Mouse (Mus musculus): ENCODE measurements at regions not wholly inside any gene's neighbourhood (a gene's known extent, or its start where the extent isn't known, plus 50 kb on each side); places are given as distances from the start of the nearest gene placed in this dataset.

- Histone ChIP-seq H3K4me1 (ENCODE audit: insufficient read depth, low read length) (no peaks in the 10 kb centered on the region), H3K36me3 (ENCODE audit: insufficient read depth, low read length) (no peaks in the 10 kb centered on the region), H3K9ac (replicated peaks; ENCODE audit: low read length, poor library complexity, severe bottlenecking) (no peak overlapping the region), H3K27me3 (ENCODE audit: insufficient read depth, low read length) (no peaks in the 10 kb centered on the region), H3K27ac (ENCODE audit: low read depth, low read length) (no peak overlapping the region), H3K4me3 (ENCODE audit: low read depth, low read length) (no peak overlapping the region), H3K9me3 (ENCODE audit: low read length) (no peaks in the 10 kb centered on the region), H3K4me2 (ENCODE audit: low read depth, low read length, poor library complexity, severe bottlenecking) (no peak overlapping the region)
- ATAC-seq (ENCODE audit: low FRiP score) = no peak
- TF ChIP-seq CTCF (IDR thresholded peaks at IDR 0.05) = no peak
- DNase-seq (ENCODE audit: low spot score) = no peak
- 85% methylated on average over 3 of the region's 3 CpGs for WGBS
Measured at GRCm38 (mm10) chrX:11713423-11713822, 385.8 kb downstream of the H2al1j start.

GRCm38 (mm10) chrX:11716773-11717172 is 389.2 kb downstream of the H2al1j start:
- 73% methylated on average over 8 of the region's 8 CpGs for WGBS
- Histone ChIP-seq H3K27me3 (ENCODE audit: insufficient read depth, low read length) (no peaks in the 10 kb centered on the region), H3K27ac (ENCODE audit: low read depth, low read length) (no peak overlapping the region), H3K4me3 (ENCODE audit: low read depth, low read length) (no peak overlapping the region), H3K4me2 (ENCODE audit: low read depth, low read length, poor library complexity, severe bottlenecking) (no peak overlapping the region), H3K36me3 (ENCODE audit: insufficient read depth, low read length) (no peaks in the 10 kb centered on the region), H3K9me3 (ENCODE audit: low read length) (no peaks in the 10 kb centered on the region), H3K9ac (replicated peaks; ENCODE audit: low read length, poor library complexity, severe bottlenecking) (no peak overlapping the region), H3K4me1 (ENCODE audit: insufficient read depth, low read length) (no peaks in the 10 kb centered on the region)
- ATAC-seq (ENCODE audit: low FRiP score) = no peak
- DNase-seq (ENCODE audit: low spot score) = no peak
- TF ChIP-seq CTCF (IDR thresholded peaks at IDR 0.05) = no peak

GRCm38 (mm10) chrX:11718778-11719177 is 391.2 kb downstream of the H2al1j start:
- no peak for TF ChIP-seq CTCF (IDR thresholded peaks at IDR 0.05)
- 94% methylated on average over 2 of the region's 2 CpGs for WGBS

GRCm38 (mm10) chrX:11720517-11720916 is 392.9 kb downstream of the H2al1j start:
- no peaks in the 10 kb centered on the region for H3K4me1 ChIP-seq (ENCODE audit: insufficient read depth, low read length)
- 69% methylated on average over 7 of the region's 7 CpGs for WGBS
- H3K4me2 ChIP-seq (ENCODE audit: low read depth, low read length, poor library complexity, severe bottlenecking) = no peak overlapping the region
- no peak for DNase-seq (ENCODE audit: low spot score)
- no peak overlapping the region for H3K9ac ChIP-seq (replicated peaks; ENCODE audit: low read length, poor library complexity, severe bottlenecking)
- ATAC-seq (ENCODE audit: low FRiP score) = no peak
- no peaks in the 10 kb centered on the region for H3K36me3 ChIP-seq (ENCODE audit: insufficient read depth, low read length)
- no peaks in the 10 kb centered on the region for H3K9me3 ChIP-seq (ENCODE audit: low read length)
- no peak for TF ChIP-seq CTCF (IDR thresholded peaks at IDR 0.05)
- no peak overlapping the region for H3K27ac ChIP-seq (ENCODE audit: low read depth, low read length)
- no peak overlapping the region for H3K4me3 ChIP-seq (ENCODE audit: low read depth, low read length)
- no peaks in the 10 kb centered on the region for H3K27me3 ChIP-seq (ENCODE audit: insufficient read depth, low read length)

More at GRCm38 (mm10) chrX:11718778-11719177, 391.2 kb downstream of the H2al1j start:
- no peak overlapping the region for H3K4me2 ChIP-seq (ENCODE audit: low read depth, low read length, poor library complexity, severe bottlenecking)
- no peaks in the 10 kb centered on the region for H3K36me3 ChIP-seq (ENCODE audit: insufficient read depth, low read length)
- no peak for ATAC-seq (ENCODE audit: low FRiP score)
- H3K27ac ChIP-seq (ENCODE audit: low read depth, low read length) = no peak overlapping the region
- H3K27me3 ChIP-seq (ENCODE audit: insufficient read depth, low read length) = no peaks in the 10 kb centered on the region
- H3K4me3 ChIP-seq (ENCODE audit: low read depth, low read length) = no peak overlapping the region
- no peaks in the 10 kb centered on the region for H3K4me1 ChIP-seq (ENCODE audit: insufficient read depth, low read length)
- H3K9ac ChIP-seq (replicated peaks; ENCODE audit: low read length, poor library complexity, severe bottlenecking) = no peak overlapping the region
- H3K9me3 ChIP-seq (ENCODE audit: low read length) = no peaks in the 10 kb centered on the region
- no peak for DNase-seq (ENCODE audit: low spot score)

- Histone ChIP-seq H3K27me3 (ENCODE audit: insufficient read depth, low read length) (no peaks in the 10 kb centered on the region), H3K4me2 (ENCODE audit: low read depth, low read length, poor library complexity, severe bottlenecking) (no peak overlapping the region), H3K9ac (replicated peaks; ENCODE audit: low read length, poor library complexity, severe bottlenecking) (no peak overlapping the region), H3K36me3 (ENCODE audit: insufficient read depth, low read length) (no peaks in the 10 kb centered on the region), H3K4me1 (ENCODE audit: insufficient read depth, low read length) (no peaks in the 10 kb centered on the region), H3K9me3 (ENCODE audit: low read length) (no peaks in the 10 kb centered on the region), H3K4me3 (ENCODE audit: low read depth, low read length) (no peak overlapping the region), H3K27ac (ENCODE audit: low read depth, low read length) (no peak overlapping the region)
- DNase-seq (ENCODE audit: low spot score) (no peak), ATAC-seq (ENCODE audit: low FRiP score) (no peak)
- no peak for TF ChIP-seq CTCF (IDR thresholded peaks at IDR 0.05)
- WGBS = 70% methylated on average over 4 of the region's 4 CpGs
Measured at GRCm38 (mm10) chrX:11722730-11723129, 395.1 kb downstream of the H2al1j start.

GRCm38 (mm10) chrX:11724718-11725117 is 397.1 kb downstream of the H2al1j start:
- no peak for TF ChIP-seq CTCF (IDR thresholded peaks at IDR 0.05)
- Histone ChIP-seq H3K4me1 (ENCODE audit: insufficient read depth, low read length) (no peaks in the 10 kb centered on the region), H3K4me3 (ENCODE audit: low read depth, low read length) (no peak overlapping the region), H3K9ac (replicated peaks; ENCODE audit: low read length, poor library complexity, severe bottlenecking) (no peak overlapping the region), H3K27me3 (ENCODE audit: insufficient read depth, low read length) (no peaks in the 10 kb centered on the region), H3K36me3 (ENCODE audit: insufficient read depth, low read length) (no peaks in the 10 kb centered on the region), H3K4me2 (ENCODE audit: low read depth, low read length, poor library complexity, severe bottlenecking) (no peak overlapping the region), H3K9me3 (ENCODE audit: low read length) (no peaks in the 10 kb centered on the region), H3K27ac (ENCODE audit: low read depth, low read length) (no peak overlapping the region)
- ATAC-seq (ENCODE audit: low FRiP score) = no peak
- no peak for DNase-seq (ENCODE audit: low spot score)
- WGBS = 91% methylated on average over 8 of the region's 8 CpGs

Data from midbrain, postnatal 0 days (tissue).